Mouse (Mus musculus) kidney, embryonic 16.5 days (tissue): ENCODE measurements around the gene Slc8a1. TPM values are rescaled to one million over a fixed set of nuclear protein-coding genes. Genes with fewer than 3 reads are reported as not detected.

Source experiments
- ATAC-seq: fragments of 200-750 bp; cut with Nextera tagmentation; 2 replicates; pipeline ENCODE4 v1.8.0; 2017; ENCODE audit warnings: moderate TSS enrichment; ENCODE audit not compliant: low FRiP score, low TSS enrichment
- H3K27ac ChIP-seq: fragments of 300-500 bp; sonication (generic); 2 replicates; pipeline ENCODE4 v1.5.1; 2014; ENCODE audit warnings: low read length
- H3K27me3 ChIP-seq: fragments of 300-500 bp; sonication (generic); 2 replicates; pipeline ENCODE4 v1.6.1; 2014; ENCODE audit warnings: low read length, control low read depth, mixed read lengths; ENCODE audit not compliant: insufficient read depth
- H3K36me3 ChIP-seq: fragments of 300-500 bp; sonication (generic); 2 replicates; pipeline ENCODE4 v1.6.1; 2014; ENCODE audit warnings: low read length, control low read depth, mixed read lengths; ENCODE audit not compliant: insufficient read depth
- H3K4me1 ChIP-seq: fragments of 300-500 bp; sonication (generic); 2 replicates; pipeline ENCODE4 v1.6.1; 2014; ENCODE audit warnings: low read length, control low read depth, mixed read lengths; ENCODE audit not compliant: insufficient read depth
- H3K4me2 ChIP-seq: fragments of 300-500 bp; sonication (generic); replicated peaks from 2 replicates; pipeline ENCODE4 v1.6.1; 2014; ENCODE audit warnings: low read depth, low read length
- H3K4me3 ChIP-seq: fragments of 300-500 bp; sonication (generic); 2 replicates; pipeline ENCODE4 v1.5.1; 2014; ENCODE audit warnings: mild to moderate bottlenecking, low read length
- H3K9ac ChIP-seq: fragments of 300-500 bp; sonication (generic); replicated peaks from 2 replicates; pipeline ENCODE4 v1.6.1; 2014; ENCODE audit warnings: low read length
- H3K9me3 ChIP-seq: fragments of 300-500 bp; sonication (generic); 2 replicates; pipeline ENCODE4 v1.6.1; 2016; ENCODE audit warnings: low read length, control low read depth
- WGBS: fragments of 180-500 bp; shearing (Covaris S2); extraction: QIAGEN DNeasy Blood & Tissue Kit; methylation state at CpG from one replicate; pipeline ENCODE4 v1.1.7; 2014; 5-methylcytosine and 5-hydroxymethylcytosine counted together
- polyA plus RNA-seq: library from polyadenylated mRNA; unstranded; fragments of >200 nt; fragmentation: Nextera tagmentation; extraction: Ambion mirVana; gene quantifications from 2 replicates; pipeline ENCODE4 v1.2.1, GENCODE M21; 2015

Gene Slc8a1
- polyA plus RNA-seq, 1 experiment from 2014 or later = 12.8 TPM

DNA sequence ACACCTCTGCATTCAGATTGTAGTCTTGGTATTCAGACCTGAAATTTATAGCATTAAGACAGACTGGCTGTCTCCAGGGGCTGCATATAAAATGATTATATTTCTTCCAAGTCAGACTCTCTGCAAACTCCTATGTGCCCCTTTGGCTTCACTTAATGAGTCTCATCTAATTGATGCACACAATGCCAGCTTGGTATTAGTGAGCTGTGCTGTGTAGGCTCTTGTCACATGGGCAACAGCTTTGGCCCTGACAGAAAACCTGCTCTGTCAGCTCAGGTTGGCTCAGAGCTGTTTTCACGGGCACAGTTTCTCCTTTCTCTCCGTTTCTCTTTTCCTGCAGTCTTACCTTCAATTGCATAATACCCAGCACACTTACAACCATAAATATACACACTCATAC lies 60.7 kb downstream of the Slc8a1 start:
- Histone ChIP-seq H3K4me2 (no peak overlapping the region), H3K36me3 (no peaks in the 10 kb centered on the region), H3K9me3 (no peaks in the 10 kb centered on the region), H3K27ac (no peak overlapping the region), H3K27me3 (no peaks in the 10 kb centered on the region), H3K4me3 (no peak overlapping the region), H3K9ac (no peak overlapping the region), H3K4me1 (no peaks in the 10 kb centered on the region)
- WGBS = 74% methylated on average over 2 of the region's 2 CpGs
- ATAC-seq = no peak

DNA sequence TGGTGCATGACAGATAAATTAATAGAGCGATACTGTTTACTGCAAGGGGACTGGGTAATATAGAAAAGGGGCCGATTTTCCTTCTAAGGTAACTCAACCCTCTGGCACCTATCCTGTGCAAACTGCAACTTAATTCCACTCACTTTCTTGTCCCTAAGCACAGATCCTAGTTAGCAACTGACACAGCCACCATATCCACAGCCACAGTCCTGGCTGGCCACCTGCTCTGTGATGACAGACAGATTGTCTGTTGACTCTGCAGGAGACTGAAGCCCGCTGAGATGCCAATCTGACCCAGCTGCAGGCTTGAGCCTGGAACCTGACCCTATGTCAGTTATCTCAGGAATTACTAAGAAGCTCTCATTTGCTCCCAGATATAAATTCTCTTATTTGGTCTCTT lies 62.0 kb downstream of the Slc8a1 start:
- 62% methylated on average over 3 of the region's 3 CpGs for WGBS
- Histone ChIP-seq H3K9ac (no peak overlapping the region), H3K27me3 (peaks cover 9% of the 10 kb centered on the region; the same call in 1 of the 2 replicates), H3K4me3 (no peak overlapping the region), H3K9me3 (no peaks in the 10 kb centered on the region), H3K4me2 (no peak overlapping the region), H3K36me3 (no peaks in the 10 kb centered on the region), H3K27ac (no peak overlapping the region), H3K4me1 (no peaks in the 10 kb centered on the region)
- ATAC-seq = no peak

DNA sequence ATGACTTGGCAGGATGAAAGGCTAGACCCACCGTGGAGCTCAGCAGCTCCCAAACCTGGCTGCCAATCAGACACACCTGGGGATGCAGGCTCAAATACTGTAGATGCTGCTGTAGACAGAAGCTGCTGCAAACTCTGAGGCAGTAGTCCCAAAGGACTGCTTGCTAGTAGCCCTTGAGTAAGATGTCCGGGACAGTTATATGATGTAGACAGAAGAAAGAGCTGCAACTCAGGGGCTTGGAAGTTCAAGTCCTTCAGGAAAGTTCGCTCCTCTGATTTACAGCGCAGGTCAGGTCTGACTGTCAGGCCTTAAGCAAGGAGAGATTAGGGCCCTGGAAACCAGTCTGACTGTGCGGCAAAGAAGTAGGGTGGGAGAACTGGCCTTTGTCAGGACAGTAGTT lies 66.9 kb downstream of the Slc8a1 start:
- peak overlapping the region; percentile 95 for H3K4me2 ChIP-seq
- 22% methylated on average over 5 of the region's 5 CpGs for WGBS
- H3K27ac ChIP-seq = no peak overlapping the region
- H3K4me3 ChIP-seq = peak overlapping the region; percentile 85; the same call in 1 of the 2 replicates
- H3K9me3 ChIP-seq = no peaks in the 10 kb centered on the region
- H3K27me3 ChIP-seq = peaks cover 9% of the 10 kb centered on the region; the same call in 1 of the 2 replicates
- peaks cover 16% of the 10 kb centered on the region for H3K4me1 ChIP-seq
- no peak for ATAC-seq
- no peaks in the 10 kb centered on the region for H3K36me3 ChIP-seq
- H3K9ac ChIP-seq = peak overlapping the region; percentile 37; the same call in 1 of the 2 replicates

DNA sequence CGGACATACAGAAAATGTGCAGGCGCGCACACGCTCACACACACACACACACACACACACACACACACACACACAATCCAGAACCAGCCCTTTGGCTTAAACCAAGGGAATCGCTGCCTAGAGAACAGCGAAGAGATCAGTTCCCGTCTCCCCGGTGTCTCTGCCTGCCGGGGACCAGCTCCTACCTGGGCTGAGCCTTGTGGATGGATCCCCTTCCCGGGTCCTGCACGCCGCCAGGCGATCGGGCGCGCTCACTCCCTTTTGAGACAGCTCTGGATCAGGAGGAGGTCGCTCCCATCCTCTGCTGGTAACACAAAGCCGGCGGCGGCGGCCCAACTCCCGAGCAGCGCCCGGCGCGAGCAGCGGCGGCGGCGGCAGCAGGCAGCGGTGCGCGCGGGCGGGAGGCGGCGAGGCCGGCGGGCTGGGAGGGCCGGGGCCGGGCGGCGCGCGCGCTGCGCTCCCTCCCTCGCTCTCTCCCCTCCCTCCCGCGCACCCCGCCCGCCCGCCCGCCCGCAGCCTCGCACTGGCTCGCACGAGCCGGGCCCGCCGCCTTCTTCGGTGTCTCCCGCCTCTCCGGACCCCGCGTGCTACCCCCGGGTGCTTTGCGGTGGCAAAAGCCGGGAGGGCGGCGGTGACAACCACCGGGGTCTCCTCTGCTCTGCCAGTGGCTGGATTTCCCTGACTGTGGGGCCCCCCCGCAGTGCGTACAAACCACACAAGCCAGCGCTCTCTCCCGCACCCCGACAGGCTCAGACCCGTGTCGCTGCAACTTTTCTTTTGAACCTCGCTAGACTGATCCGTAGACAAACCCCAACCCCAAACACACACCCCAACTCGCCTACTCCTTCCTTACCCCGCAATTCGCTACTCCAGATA lies 68.1 kb downstream of the Slc8a1 start:
- H3K9me3 ChIP-seq = no peaks in the 10 kb centered on the region
- H3K36me3 ChIP-seq = no peaks in the 10 kb centered on the region
- ATAC-seq = peak; percentile 78
- WGBS = under 1% methylated on average over 64 of the region's 84 CpGs
- peaks cover 16% of the 10 kb centered on the region for H3K4me1 ChIP-seq
- peak overlapping the region; percentile 95 for H3K4me2 ChIP-seq
- peak overlapping the region; percentile 90 for H3K9ac ChIP-seq
- H3K27me3 ChIP-seq = peaks cover 9% of the 10 kb centered on the region; the same call in 1 of the 2 replicates
- peak overlapping the region; percentile 85 for H3K4me3 ChIP-seq
- peak overlapping the region; percentile 93 for H3K27ac ChIP-seq

GRCm38 (mm10) chr17:81669062-81669815 lies 68.9 kb downstream of the Slc8a1 start:
- ATAC-seq = peak; percentile 84
- peak overlapping the region; percentile 93 for H3K27ac ChIP-seq
- no peaks in the 10 kb centered on the region for H3K9me3 ChIP-seq
- H3K4me1 ChIP-seq = peaks cover 16% of the 10 kb centered on the region
- H3K27me3 ChIP-seq = peaks cover 9% of the 10 kb centered on the region; the same call in 1 of the 2 replicates
- no peaks in the 10 kb centered on the region for H3K36me3 ChIP-seq
- peak overlapping the region; percentile 95 for H3K4me2 ChIP-seq
- peak overlapping the region; percentile 90 for H3K9ac ChIP-seq
- peak overlapping the region; percentile 85 for H3K4me3 ChIP-seq
- under 1% methylated on average over 22 of the region's 22 CpGs for WGBS

DNA sequence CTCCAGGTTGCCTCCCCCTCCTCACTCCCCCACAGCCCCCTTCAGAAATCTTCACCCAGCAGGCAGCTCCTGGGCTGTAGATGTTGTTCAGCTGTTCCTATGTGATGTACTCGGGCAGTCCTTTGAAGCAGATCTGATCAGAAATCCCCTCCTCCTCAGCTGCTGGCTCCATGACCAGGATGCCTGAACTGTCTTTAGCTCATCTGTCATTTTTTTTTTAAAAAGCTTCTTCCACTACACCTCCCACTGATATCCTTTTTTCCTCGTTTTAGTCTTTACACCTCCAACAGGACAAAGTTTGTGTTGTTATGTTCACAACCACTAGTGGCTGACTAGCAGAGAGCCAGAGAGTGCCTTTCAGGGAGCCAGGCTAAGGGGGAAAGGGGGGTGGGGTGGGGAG lies 69.7 kb downstream of the Slc8a1 start:
- H3K4me2 ChIP-seq = peak overlapping the region; percentile 95
- H3K27ac ChIP-seq = peak overlapping the region; percentile 16
- H3K9me3 ChIP-seq = no peaks in the 10 kb centered on the region
- peaks cover 9% of the 10 kb centered on the region; the same call in 1 of the 2 replicates for H3K27me3 ChIP-seq
- whole genome bisulfite sequencing = 8% methylated on average over 2 of the region's 2 CpGs
- peaks cover 16% of the 10 kb centered on the region for H3K4me1 ChIP-seq
- H3K9ac ChIP-seq = peak overlapping the region; percentile 90
- H3K36me3 ChIP-seq = no peaks in the 10 kb centered on the region
- ATAC-seq = no peak
- peak overlapping the region; percentile 85 for H3K4me3 ChIP-seq

DNA sequence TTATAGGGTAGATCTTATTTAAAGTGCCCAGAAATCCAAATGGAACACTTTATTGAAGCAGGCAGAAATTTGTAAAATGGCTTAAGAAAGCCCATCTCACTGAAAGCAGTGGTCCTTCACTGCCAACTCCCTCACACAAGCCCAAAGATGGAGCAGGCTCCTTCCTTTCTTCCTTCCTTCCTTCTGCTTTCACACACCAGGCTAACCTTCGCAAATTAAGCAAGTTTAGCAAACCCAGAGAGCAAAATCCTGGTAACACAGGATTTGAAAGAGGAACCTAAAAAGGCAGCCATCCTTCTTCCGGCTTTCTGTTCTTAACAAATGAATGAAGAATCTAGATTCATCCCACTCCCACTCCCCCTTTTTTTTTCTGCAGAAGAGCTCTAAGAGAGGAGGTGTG lies 70.2 kb downstream of the Slc8a1 start:
- H3K27ac ChIP-seq = no peak overlapping the region
- no peaks in the 10 kb centered on the region for H3K9me3 ChIP-seq
- H3K4me2 ChIP-seq = peak overlapping the region; percentile 95
- H3K4me1 ChIP-seq = peaks cover 16% of the 10 kb centered on the region
- WGBS = 73% methylated on average over 2 of the region's 2 CpGs
- H3K4me3 ChIP-seq = peak overlapping the region; percentile 85
- peak overlapping the region; percentile 43; the same call in 1 of the 2 replicates for H3K9ac ChIP-seq
- no peak for ATAC-seq
- H3K36me3 ChIP-seq = no peaks in the 10 kb centered on the region
- peaks cover 9% of the 10 kb centered on the region; the same call in 1 of the 2 replicates for H3K27me3 ChIP-seq

DNA sequence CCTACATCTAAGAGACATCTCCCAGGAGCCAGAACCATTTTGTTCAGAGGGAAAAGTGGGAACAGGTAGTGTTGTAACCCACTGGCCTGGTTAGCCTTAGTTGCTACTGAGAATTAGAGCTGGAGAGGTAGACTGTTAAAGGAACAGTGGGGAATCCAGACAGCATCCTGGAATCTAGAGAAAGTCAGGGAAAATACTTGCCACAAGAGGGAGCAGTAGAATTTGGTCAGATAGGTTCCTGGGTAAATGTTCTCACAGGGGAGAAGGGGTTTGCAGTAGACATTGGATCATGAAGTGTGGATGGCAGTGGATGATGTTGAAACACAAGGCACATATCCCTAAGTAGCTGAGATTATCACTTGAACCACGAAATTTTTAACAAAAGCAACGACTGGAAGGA lies 71.6 kb downstream of the Slc8a1 start:
- H3K27ac ChIP-seq = no peak overlapping the region
- H3K4me1 ChIP-seq = peaks cover 16% of the 10 kb centered on the region
- no peaks in the 10 kb centered on the region for H3K9me3 ChIP-seq
- 0 out of 2 replicates have a peak overlapping the region, but pooled peaks have one; percentile 18 for H3K4me2 ChIP-seq
- WGBS = 36% methylated on average over 2 of the region's 2 CpGs
- H3K9ac ChIP-seq = no peak overlapping the region
- H3K27me3 ChIP-seq = peaks cover 2% of the 10 kb centered on the region; the same call in 1 of the 2 replicates
- ATAC-seq = no peak
- H3K36me3 ChIP-seq = no peaks in the 10 kb centered on the region
- H3K4me3 ChIP-seq = no peak overlapping the region

- no peak for ATAC-seq
These were observed 73.3 kb downstream of the Slc8a1 start for GRCm38 (mm10) chr17:81664916-81665315.

More at GRCm38 (mm10) chr17:81664916-81665315, 73.3 kb downstream of the Slc8a1 start:
- Histone ChIP-seq H3K27ac (no peak overlapping the region), H3K36me3 (no peaks in the 10 kb centered on the region), H3K4me1 (peaks cover 16% of the 10 kb centered on the region), H3K9ac (no peak overlapping the region), H3K4me2 (no peak overlapping the region), H3K27me3 (no peaks in the 10 kb centered on the region), H3K9me3 (no peaks in the 10 kb centered on the region), H3K4me3 (no peak overlapping the region)
- WGBS = 86% methylated on average over 4 of the region's 4 CpGs
